Mouse (Mus musculus) ES-Bruce4 (cell line): ENCODE measurements around the gene Hps4. TPM values are rescaled to one million over a fixed set of nuclear protein-coding genes. Genes with fewer than 3 reads are reported as not detected.

Source experiments
- H3K27ac ChIP-seq: 2 replicates; pipeline ENCODE4 v1.5.1; 2012; ENCODE audit warnings: low read length, inconsistent platforms; ENCODE audit not compliant: insufficient read depth
- H3K27me3 ChIP-seq: 2 replicates; pipeline ENCODE4 v1.6.1; 2012; ENCODE audit warnings: mild to moderate bottlenecking, low read length, inconsistent platforms; ENCODE audit not compliant: control insufficient read depth, poor library complexity, insufficient read depth, severe bottlenecking
- H3K36me3 ChIP-seq: 2 replicates; pipeline ENCODE4 v1.6.1; 2012; ENCODE audit warnings: inconsistent platforms, mild to moderate bottlenecking, low read length, moderate library complexity; ENCODE audit not compliant: control insufficient read depth, poor library complexity, insufficient read depth, severe bottlenecking
- H3K4me1 ChIP-seq: one replicate; pipeline ENCODE4 v1.8.1; 2011; ENCODE audit warnings: low read length; ENCODE audit not compliant: control insufficient read depth, insufficient read depth
- H3K4me3 ChIP-seq: 2 replicates; pipeline ENCODE4 v1.5.1; 2011; ENCODE audit warnings: low read depth, mild to moderate bottlenecking, low read length
- H3K9ac ChIP-seq: 2 replicates; pipeline ENCODE4 v1.6.1; 2012; ENCODE audit warnings: low read depth, mild to moderate bottlenecking, inconsistent platforms; ENCODE audit not compliant: poor library complexity, severe bottlenecking
- H3K9me3 ChIP-seq: replicated peaks from 2 replicates; pipeline ENCODE4 v1.6.1; 2012; ENCODE audit warnings: mild to moderate bottlenecking, low read length, inconsistent platforms; ENCODE audit not compliant: control insufficient read depth, poor library complexity, insufficient read depth, severe bottlenecking
- CTCF ChIP-seq: IDR thresholded peaks from one replicate; pipeline ENCODE4 v1.8.1; 2011; ENCODE audit warnings: low read depth, low read length
- EP300 ChIP-seq: IDR thresholded peaks from 2 replicates; pipeline ENCODE4 v1.6.1; 2011; ENCODE audit warnings: low read depth, low read length; ENCODE audit not compliant: insufficient read depth
- POLR2A ChIP-seq: IDR thresholded peaks from one replicate; pipeline ENCODE4 v1.8.1; 2011; ENCODE audit warnings: low read length; ENCODE audit not compliant: insufficient read depth
- polyA plus RNA-seq: library from polyadenylated mRNA; stranded (reverse); fragments of >200 nt; gene quantifications from 2 replicates; pipeline ENCODE4 v1.2.4, GENCODE M21; 2011; ENCODE audit warnings: low read depth; ENCODE audit not compliant: missing spikeins, insufficient read depth, insufficient read length

Gene Hps4
- polyA plus RNA-seq, 1 experiment, result 17.3 TPM

- Histone ChIP-seq H3K9ac (no peak within 1 kb of the TSS), H3K36me3 (no peaks in the 10 kb centered on the region), H3K9me3 (no peaks in the 10 kb centered on the region), H3K4me3 (no peak within 1 kb of the TSS), H3K27ac (no peak within 1 kb of the TSS), H3K4me1 (no peaks in the 10 kb centered on the region), H3K27me3 (no peaks in the 10 kb centered on the region)
- TF ChIP-seq CTCF, result no peak
- no peak for TF ChIP-seq POLR2A
- TF ChIP-seq EP300, result no peak
These were observed 13.0 kb downstream of the Hps4 start, which contains the start of gene Gm6583 for GRCm38 (mm10) chr5:112355910-112356309. Gene Gm6583 (minus strand): TSS chr5:112356033.

GRCm38 (mm10) chr5:112356322-112356721, 13.4 kb downstream of the Hps4 start:
- Histone ChIP-seq H3K27ac (no peak overlapping the region), H3K9me3 (no peaks in the 10 kb centered on the region), H3K4me3 (no peak overlapping the region), H3K9ac (no peak overlapping the region), H3K36me3 (no peaks in the 10 kb centered on the region), H3K27me3 (no peaks in the 10 kb centered on the region), H3K4me1 (no peaks in the 10 kb centered on the region)
- TF ChIP-seq POLR2A (no peak), EP300 (no peak), CTCF (no peak)

- Histone ChIP-seq H3K27ac (no peak overlapping the region), H3K9me3 (no peaks in the 10 kb centered on the region), H3K4me3 (no peak overlapping the region), H3K36me3 (no peaks in the 10 kb centered on the region), H3K9ac (no peak overlapping the region), H3K27me3 (no peaks in the 10 kb centered on the region), H3K4me1 (no peaks in the 10 kb centered on the region)
- TF ChIP-seq POLR2A (no peak), EP300 (no peak), CTCF (no peak)
These were observed 16.6 kb downstream of the Hps4 start for GRCm38 (mm10) chr5:112359520-112359919.

- Histone ChIP-seq H3K9me3 (no peaks in the 10 kb centered on the region), H3K4me3 (no peak overlapping the region), H3K9ac (no peak overlapping the region), H3K4me1 (no peaks in the 10 kb centered on the region), H3K36me3 (no peaks in the 10 kb centered on the region), H3K27ac (no peak overlapping the region), H3K27me3 (no peaks in the 10 kb centered on the region)
- TF ChIP-seq POLR2A (no peak), EP300 (no peak), CTCF (no peak)
These were observed 17.2 kb downstream of the Hps4 start for GRCm38 (mm10) chr5:112360077-112360476.

- Histone ChIP-seq H3K4me1 (no peaks in the 10 kb centered on the region), H3K4me3 (no peak overlapping the region), H3K36me3 (no peaks in the 10 kb centered on the region), H3K27me3 (no peaks in the 10 kb centered on the region), H3K27ac (no peak overlapping the region), H3K9me3 (no peaks in the 10 kb centered on the region), H3K9ac (no peak overlapping the region)
- TF ChIP-seq POLR2A (no peak), EP300 (no peak), CTCF (no peak)
These were observed 21.4 kb downstream of the Hps4 start for GRCm38 (mm10) chr5:112364184-112364797.

GRCm38 (mm10) chr5:112366879-112367278, 24.0 kb downstream of the Hps4 start:
- no peak overlapping the region for H3K27ac ChIP-seq
- H3K9me3 ChIP-seq, result no peaks in the 10 kb centered on the region
- H3K4me1 ChIP-seq, result no peaks in the 10 kb centered on the region
- no peaks in the 10 kb centered on the region for H3K27me3 ChIP-seq
- H3K36me3 ChIP-seq, result no peaks in the 10 kb centered on the region
- no peak overlapping the region for H3K9ac ChIP-seq
- TF ChIP-seq EP300 (no peak), POLR2A (no peak), CTCF (no peak)
- no peak overlapping the region for H3K4me3 ChIP-seq
